Mouse (Mus musculus) R1 (cell line): Measurements from ENCODE around the gene Tcf15.
A peak's percentile ranks its signal among the peaks of the same experiment; 100 is the strongest.

Experiments
- DNase-seq: peaks from one replicate; pipeline ENCODE4 v3.0.0-alpha.2; 2018; ENCODE audit warnings: low read depth, low spot score

Tcf15 gene

GRCm38 (mm10) chr2:152143279-152144157, at the start of gene Tcf15:
TSS of gene Tcf15 (plus strand) at chr2:152143561.
- DNase-seq: peak; percentile 91

- peak; percentile 97 for DNase-seq
These were observed 48.4 kb upstream of the Tcf15 start for GRCm38 (mm10) chr2:152094856-152095545.

GRCm38 (mm10) chr2:152096922-152097321, 46.4 kb upstream of the Tcf15 start:
- no peak for DNase-seq

GRCm38 (mm10) chr2:152097916-152098315, 45.4 kb upstream of the Tcf15 start:
- no peak for DNase-seq

GRCm38 (mm10) chr2:152099538-152099937, 43.8 kb upstream of the Tcf15 start:
- DNase-seq: no peak

- DNase-seq: no peak
These were observed 41.6 kb upstream of the Tcf15 start for GRCm38 (mm10) chr2:152101761-152102160.

GRCm38 (mm10) chr2:152102369-152102768, 41.0 kb upstream of the Tcf15 start:
- DNase-seq: no peak

- peak; percentile 37 for DNase-seq
These were observed 38.5 kb upstream of the Tcf15 start for GRCm38 (mm10) chr2:152104711-152105317.

GRCm38 (mm10) chr2:152105318-152106224, 37.8 kb upstream of the Tcf15 start, which contains the start of gene Srxn1:
TSS of gene Srxn1 (plus strand) at chr2:152105516.
- peak; percentile 86 for DNase-seq

- DNase-seq: no peak
These were observed 37.2 kb upstream of the Tcf15 start for GRCm38 (mm10) chr2:152106225-152106595.

- DNase-seq: peak; percentile 42
These were observed 36.8 kb upstream of the Tcf15 start for GRCm38 (mm10) chr2:152106597-152106996.

- no peak for DNase-seq
These were observed 34.7 kb upstream of the Tcf15 start for GRCm38 (mm10) chr2:152108702-152109101.

GRCm38 (mm10) chr2:152109386-152109785, 34.0 kb upstream of the Tcf15 start:
- no peak for DNase-seq

GRCm38 (mm10) chr2:152111311-152111710, 32.0 kb upstream of the Tcf15 start:
- no peak for DNase-seq

- peak; percentile 95 for DNase-seq
These were observed 31.4 kb upstream of the Tcf15 start for GRCm38 (mm10) chr2:152111920-152112319.

GRCm38 (mm10) chr2:152112490-152112889, 30.9 kb upstream of the Tcf15 start:
- no peak for DNase-seq

- no peak for DNase-seq
These were observed 30.4 kb upstream of the Tcf15 start for GRCm38 (mm10) chr2:152112970-152113369.

GRCm38 (mm10) chr2:152114057-152114975, 29.0 kb upstream of the Tcf15 start:
- DNase-seq: no peak

- no peak for DNase-seq
These were observed 25.7 kb upstream of the Tcf15 start for GRCm38 (mm10) chr2:152117694-152118093.

- DNase-seq: no peak
These were observed 24.0 kb upstream of the Tcf15 start for GRCm38 (mm10) chr2:152119228-152119865.
